Mouse (Mus musculus): ENCODE results near the gene Rab30. TPM values are rescaled to one million over a fixed set of nuclear protein-coding genes. Genes with fewer than 3 reads are reported as not detected.

Gene Rab30
- polyA plus RNA-seq, 1 experiment from 2014 or later: 28.8 TPM

DNA sequence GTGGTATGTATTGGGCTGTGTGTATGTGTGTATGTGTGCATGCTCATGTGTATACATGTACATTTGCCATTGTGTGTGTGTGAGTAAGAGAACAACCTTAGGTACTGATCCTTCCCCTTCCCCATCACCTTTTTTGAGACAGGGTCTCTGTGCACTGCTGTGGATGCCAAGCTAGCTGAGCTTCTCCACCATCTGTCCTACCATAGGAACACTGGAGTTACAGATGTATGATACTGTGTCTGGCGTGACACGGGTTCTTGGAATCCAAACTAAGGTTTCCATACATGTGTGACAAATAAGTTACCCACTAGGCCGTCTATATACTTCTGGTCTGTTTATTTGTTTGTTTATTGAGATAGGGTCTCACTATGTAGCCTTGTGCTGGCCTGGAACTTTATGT, 32.2 kb downstream of the Rab30 start:
- Histone ChIP-seq H3K9me3 (ENCODE audit: low read length) (no peaks in the 10 kb centered on the region), H3K27ac (ENCODE audit: low read depth) (no peak overlapping the region), H3K9ac (replicated peaks) (no peak overlapping the region), H3K4me2 (ENCODE audit: low read depth, low read length) (no peak overlapping the region), H3K4me1 (ENCODE audit: insufficient read depth) (0 out of 2 replicates have a peak, but pooled peaks cover 2% of the 10 kb centered on the region), H3K27me3 (ENCODE audit: insufficient read depth, low read length) (no peaks in the 10 kb centered on the region), H3K36me3 (replicated peaks; ENCODE audit: insufficient read depth, low read length) (no peaks in the 10 kb centered on the region), H3K4me3 (ENCODE audit: low read depth, low read length) (no peak overlapping the region)
- no peak for TF ChIP-seq EP300 (IDR thresholded peaks at IDR 0.05; ENCODE audit: low read depth)
- TF ChIP-seq CTCF (IDR thresholded peaks at IDR 0.05; ENCODE audit: low read depth): no peak
- DNase-seq (no peak), ATAC-seq (no peak)
- WGBS (ENCODE audit: insufficient replicate concordance): 84% methylated on average over 3 of the region's 3 CpGs

- no peak for DNase-seq
- no peak for ATAC-seq
- 72% methylated on average over 5 of the region's 5 CpGs for WGBS (ENCODE audit: insufficient replicate concordance)
- Histone ChIP-seq H3K27ac (ENCODE audit: low read depth) (no peak overlapping the region), H3K27me3 (ENCODE audit: insufficient read depth, low read length) (no peaks in the 10 kb centered on the region), H3K4me1 (ENCODE audit: insufficient read depth) (no peaks in the 10 kb centered on the region), H3K4me2 (ENCODE audit: low read depth, low read length) (no peak overlapping the region), H3K36me3 (replicated peaks; ENCODE audit: insufficient read depth, low read length) (no peaks in the 10 kb centered on the region), H3K4me3 (ENCODE audit: low read depth, low read length) (no peak overlapping the region), H3K9ac (replicated peaks) (no peak overlapping the region), H3K9me3 (ENCODE audit: low read length) (no peaks in the 10 kb centered on the region)
- TF ChIP-seq EP300 (IDR thresholded peaks at IDR 0.05; ENCODE audit: low read depth): no peak
- no peak for TF ChIP-seq CTCF (IDR thresholded peaks at IDR 0.05; ENCODE audit: low read depth)
Measured at GRCm38 (mm10) chr7:92774741-92775140, 33.3 kb downstream of the Rab30 start.

DNA sequence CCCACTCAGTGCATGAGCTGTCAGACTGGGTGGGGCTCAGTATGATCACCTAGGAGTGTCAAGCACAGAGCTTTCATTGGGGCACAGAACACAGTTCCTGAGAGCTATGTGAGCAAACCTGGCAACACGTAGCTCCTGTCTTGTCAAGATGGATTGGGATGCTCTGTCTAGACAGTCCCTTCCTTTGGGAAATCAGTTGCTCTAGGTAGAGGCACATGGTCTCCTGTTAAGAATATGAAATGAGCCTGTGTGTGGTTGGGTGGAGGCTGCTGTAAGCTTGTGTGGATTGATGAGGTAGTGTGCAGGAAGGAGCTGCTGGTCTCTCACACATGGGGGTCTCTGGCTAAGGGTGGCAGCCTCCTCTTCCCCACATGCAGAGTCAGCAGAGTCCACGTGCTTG, 34.3 kb downstream of the Rab30 start:
- Histone ChIP-seq H3K4me2 (ENCODE audit: low read depth, low read length) (no peak overlapping the region), H3K9me3 (ENCODE audit: low read length) (no peaks in the 10 kb centered on the region), H3K4me1 (ENCODE audit: insufficient read depth) (no peaks in the 10 kb centered on the region), H3K27ac (ENCODE audit: low read depth) (no peak overlapping the region), H3K4me3 (ENCODE audit: low read depth, low read length) (no peak overlapping the region), H3K36me3 (replicated peaks; ENCODE audit: insufficient read depth, low read length) (no peaks in the 10 kb centered on the region), H3K9ac (replicated peaks) (no peak overlapping the region), H3K27me3 (ENCODE audit: insufficient read depth, low read length) (no peaks in the 10 kb centered on the region)
- WGBS (ENCODE audit: insufficient replicate concordance): 60% methylated on average over 2 of the region's 2 CpGs
- TF ChIP-seq CTCF (IDR thresholded peaks at IDR 0.05; ENCODE audit: low read depth): no peak
- no peak for TF ChIP-seq EP300 (IDR thresholded peaks at IDR 0.05; ENCODE audit: low read depth)
- DNase-seq: no peak
- no peak for ATAC-seq

DNA sequence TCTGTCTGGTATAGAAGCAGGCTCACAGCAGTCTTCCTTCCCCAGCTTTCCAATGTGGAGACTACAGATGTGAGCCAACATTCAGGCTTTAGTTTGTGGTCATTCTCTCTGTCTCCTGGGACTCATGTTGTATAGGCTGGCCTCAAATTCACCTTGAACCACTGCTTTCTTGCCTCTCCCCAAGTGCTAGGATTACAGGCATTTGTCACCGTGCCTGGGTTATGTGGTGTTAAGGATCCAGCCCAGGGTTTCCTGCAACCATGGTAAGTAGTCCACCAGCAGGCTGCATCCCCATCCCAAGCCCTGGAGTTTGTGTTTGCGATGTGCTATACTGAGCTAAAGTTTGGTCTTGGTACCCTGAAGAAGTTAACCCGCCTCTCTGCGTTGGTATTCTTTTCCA, 35.2 kb downstream of the Rab30 start:
- H3K36me3 ChIP-seq (replicated peaks; ENCODE audit: insufficient read depth, low read length): no peaks in the 10 kb centered on the region
- H3K4me3 ChIP-seq (ENCODE audit: low read depth, low read length): no peak overlapping the region
- ATAC-seq (no peak), DNase-seq (no peak)
- no peaks in the 10 kb centered on the region for H3K4me1 ChIP-seq (ENCODE audit: insufficient read depth)
- no peak overlapping the region for H3K9ac ChIP-seq (replicated peaks)
- WGBS (ENCODE audit: insufficient replicate concordance): 76% methylated on average over 4 of the region's 4 CpGs
- no peaks in the 10 kb centered on the region for H3K9me3 ChIP-seq (ENCODE audit: low read length)
- TF ChIP-seq EP300 (IDR thresholded peaks at IDR 0.05; ENCODE audit: low read depth) (no peak), CTCF (IDR thresholded peaks at IDR 0.05; ENCODE audit: low read depth) (no peak)
- H3K27ac ChIP-seq (ENCODE audit: low read depth): no peak overlapping the region
- H3K27me3 ChIP-seq (ENCODE audit: insufficient read depth, low read length): no peaks in the 10 kb centered on the region
- no peak overlapping the region for H3K4me2 ChIP-seq (ENCODE audit: low read depth, low read length)

- TF ChIP-seq CTCF (IDR thresholded peaks at IDR 0.05; ENCODE audit: low read depth) (no peak), EP300 (IDR thresholded peaks at IDR 0.05; ENCODE audit: low read depth) (no peak)
- Histone ChIP-seq H3K9me3 (ENCODE audit: low read length) (no peaks in the 10 kb centered on the region), H3K9ac (replicated peaks) (no peak overlapping the region), H3K4me1 (ENCODE audit: insufficient read depth) (no peaks in the 10 kb centered on the region), H3K27me3 (ENCODE audit: insufficient read depth, low read length) (no peaks in the 10 kb centered on the region), H3K36me3 (replicated peaks; ENCODE audit: insufficient read depth, low read length) (no peaks in the 10 kb centered on the region), H3K4me3 (ENCODE audit: low read depth, low read length) (no peak overlapping the region), H3K4me2 (ENCODE audit: low read depth, low read length) (0 out of 2 replicates have a peak overlapping the region, but pooled peaks have one; percentile 7), H3K27ac (ENCODE audit: low read depth) (no peak overlapping the region)
- WGBS (ENCODE audit: insufficient replicate concordance): 42% methylated on average over 17 of the region's 17 CpGs
- DNase-seq (no peak), ATAC-seq (no peak)
Measured at GRCm38 (mm10) chr7:92777108-92777973, 35.9 kb downstream of the Rab30 start.

- ATAC-seq (no peak), DNase-seq (no peak)
- Histone ChIP-seq H3K36me3 (replicated peaks; ENCODE audit: insufficient read depth, low read length) (no peaks in the 10 kb centered on the region), H3K27ac (ENCODE audit: low read depth) (no peak overlapping the region), H3K4me3 (ENCODE audit: low read depth, low read length) (no peak overlapping the region), H3K4me2 (ENCODE audit: low read depth, low read length) (no peak overlapping the region), H3K27me3 (ENCODE audit: insufficient read depth, low read length) (no peaks in the 10 kb centered on the region), H3K4me1 (ENCODE audit: insufficient read depth) (no peaks in the 10 kb centered on the region), H3K9ac (replicated peaks) (no peak overlapping the region), H3K9me3 (ENCODE audit: low read length) (no peaks in the 10 kb centered on the region)
- WGBS (ENCODE audit: insufficient replicate concordance): 59% methylated on average over 2 of the region's 2 CpGs
- TF ChIP-seq EP300 (IDR thresholded peaks at IDR 0.05; ENCODE audit: low read depth): no peak
- no peak for TF ChIP-seq CTCF (IDR thresholded peaks at IDR 0.05; ENCODE audit: low read depth)
Measured at GRCm38 (mm10) chr7:92779058-92779457, 37.7 kb downstream of the Rab30 start.

Data from liver, postnatal 0 days (tissue).